Mouse (Mus musculus): Measurements from ENCODE around the gene Gk5.

- no peak for TF ChIP-seq POLR2A (IDR thresholded peaks at IDR 0.05; ENCODE audit: low read depth, low read length)
- TF ChIP-seq CTCF (conservative IDR thresholded peaks at IDR 0.05 in 1 of 2, IDR thresholded peaks at IDR 0.05 in 1 of 2; ENCODE audit: low read depth in 2 of 2, low read length in 2 of 2): no peak
- no peak for TF ChIP-seq EP300 (IDR thresholded peaks at IDR 0.05; ENCODE audit: low read length)
- no peak for TF ChIP-seq MAZ (IDR thresholded peaks at IDR 0.05; ENCODE audit: low read depth, low read length)
- TF ChIP-seq POLR2AphosphoS2 (IDR thresholded peaks at IDR 0.05; ENCODE audit: low read depth, low read length): no peak
- no peak for TF ChIP-seq TBP (conservative IDR thresholded peaks at IDR 0.05; ENCODE audit: low read depth, low read length)
- no peak for TF ChIP-seq MEF2A (IDR thresholded peaks at IDR 0.05; ENCODE audit: borderline replicate concordance, low read depth, low read length)
- no peak for TF ChIP-seq KAT2A (IDR thresholded peaks at IDR 0.05; ENCODE audit: insufficient replicate concordance, low read length)
- TF ChIP-seq CHD2 (IDR thresholded peaks at IDR 0.05; ENCODE audit: low read length): no peak
These were observed 23.3 kb downstream of the Gk5 start for GRCm38 (mm10) chr9:96142499-96142898.

Data from CH12.LX (cell line).